Mouse (Mus musculus) liver (tissue): ENCODE data around the gene Ccer1.
"Not testable (repeated sequence)": the region's sequence is repeated elsewhere in the genome, so short reads cannot be mapped to it uniquely, and the experiment has no call there.

Experiments
- DNase-seq: peaks from one replicate; pipeline ENCODE4 v3.0.0-alpha.2; 2020; ENCODE audit warnings: mixed read lengths

Ccer1 gene

DNA sequence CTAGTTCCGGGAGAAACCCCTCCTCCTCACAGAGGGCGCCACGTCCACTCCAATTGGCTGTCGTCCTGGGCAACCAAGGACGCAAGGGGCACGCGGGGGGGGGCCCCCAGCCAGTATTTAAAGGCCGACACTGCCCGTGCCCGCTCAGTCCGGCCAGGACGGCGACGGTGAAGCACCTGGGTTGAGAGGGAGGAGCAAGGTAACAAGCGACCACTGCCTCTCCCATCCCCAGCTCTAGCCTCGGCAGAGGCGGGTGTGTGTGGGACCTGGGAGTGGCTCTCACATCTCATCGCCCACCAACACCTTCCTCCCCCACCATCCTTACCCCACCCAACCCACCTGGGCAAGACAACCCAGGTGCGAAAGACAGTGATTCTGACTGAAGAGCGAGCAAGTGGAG, at the start of gene Ccer1:
Ccer1 (plus strand) TSS at position 147 of the 400 bp plus-strand sequence.
- DNase-seq = no peak

DNA sequence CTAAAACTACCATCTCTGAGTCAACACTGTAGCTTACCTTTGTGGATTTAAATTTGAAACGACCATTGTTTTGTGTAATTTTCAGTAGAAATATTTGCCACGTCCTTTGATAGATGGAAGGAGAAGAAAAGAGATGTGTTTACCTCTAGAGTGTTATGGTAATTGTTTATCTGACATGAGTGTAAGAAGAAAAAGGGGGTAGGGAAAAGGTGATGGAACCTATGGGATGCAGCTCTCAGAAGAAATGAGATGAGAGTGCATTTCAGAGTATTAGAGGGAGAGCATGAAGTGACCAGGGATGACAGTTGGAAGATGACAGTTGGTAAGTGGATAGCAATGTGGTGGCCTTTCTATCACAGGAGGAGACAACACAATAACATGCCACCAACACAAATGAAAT, 49.1 kb upstream of the Ccer1 start, which contains the start of gene Epyc:
Epyc (plus strand) TSS at position 301 of the 400 bp plus-strand sequence.
- DNase-seq = no peak

DNA sequence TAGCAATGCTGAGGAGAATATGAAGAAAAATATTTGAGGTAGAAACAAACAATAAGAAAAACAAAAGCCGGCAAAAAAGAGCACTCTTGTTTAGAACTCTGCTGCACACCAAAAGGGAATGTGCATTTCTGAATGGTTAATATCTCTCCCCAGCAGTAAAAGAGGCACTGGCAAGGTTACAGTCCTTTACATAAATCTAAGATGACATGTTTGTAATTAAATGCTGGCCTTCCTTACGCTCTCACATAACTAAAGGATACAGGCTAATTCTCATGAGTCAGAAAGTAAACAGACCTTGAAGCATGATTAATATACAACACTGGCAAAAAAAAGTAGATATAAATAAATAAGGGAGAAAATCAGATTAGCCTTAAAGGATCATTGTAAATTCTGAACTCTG, 42.5 kb upstream of the Ccer1 start:
- no peak for DNase-seq

DNA sequence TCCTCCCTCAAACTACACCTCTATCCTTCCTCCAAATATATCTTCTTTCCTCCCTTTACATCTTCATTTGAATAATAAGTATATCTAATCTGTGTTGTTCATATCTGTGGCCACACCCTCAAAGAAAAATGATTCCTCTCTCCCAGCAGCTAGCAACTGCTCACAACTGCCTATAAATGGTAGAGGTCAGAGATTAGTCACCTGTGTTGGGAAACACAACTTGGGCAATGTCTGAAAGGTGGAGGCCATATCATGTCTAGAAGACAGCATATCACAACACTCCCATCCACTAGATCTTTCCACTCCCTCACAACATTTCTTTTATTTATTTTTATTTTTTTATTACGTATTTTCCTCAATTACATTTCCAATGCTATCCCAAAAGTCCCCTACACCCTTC, 33.4 kb upstream of the Ccer1 start:
- no peak for DNase-seq

DNA sequence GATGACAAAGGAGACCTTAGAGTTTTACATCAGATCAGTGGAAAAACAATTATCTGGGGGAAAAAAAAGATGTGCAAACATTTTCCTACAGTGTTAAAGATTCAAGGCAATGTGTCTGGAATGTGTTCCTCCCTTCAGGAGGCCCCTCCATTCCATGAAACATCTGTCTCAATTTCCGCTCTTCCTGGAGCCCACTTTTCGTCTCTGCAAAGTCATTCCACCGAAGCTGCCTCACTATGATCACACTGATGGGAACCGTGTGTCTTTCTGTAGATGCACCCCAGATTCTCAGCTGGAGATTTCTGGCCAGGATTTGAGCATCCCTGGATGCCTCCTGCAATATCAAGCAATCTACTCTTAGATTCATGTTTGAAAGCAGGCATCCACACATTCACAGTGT, 24.2 kb upstream of the Ccer1 start:
- no peak for DNase-seq

DNA sequence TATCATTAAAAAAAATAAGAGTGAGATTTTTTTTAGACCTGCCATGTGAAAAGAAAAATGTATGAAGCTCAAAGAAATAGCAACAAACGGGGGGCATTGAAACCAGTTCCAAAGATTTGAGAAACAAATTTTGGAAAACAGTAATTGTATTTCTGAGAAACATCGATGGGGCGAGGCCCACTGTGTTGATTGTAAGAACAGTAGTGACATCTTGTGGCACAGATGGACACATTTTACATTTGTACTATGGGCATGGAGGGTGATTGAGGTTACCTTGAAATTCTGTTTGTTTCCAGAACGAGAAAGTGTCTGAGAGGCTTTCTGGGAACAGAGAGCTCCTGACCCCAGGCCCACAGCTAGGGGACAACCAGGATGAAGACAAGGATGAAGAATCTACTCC, 22.7 kb upstream of the Ccer1 start:
- no peak for DNase-seq

DNA sequence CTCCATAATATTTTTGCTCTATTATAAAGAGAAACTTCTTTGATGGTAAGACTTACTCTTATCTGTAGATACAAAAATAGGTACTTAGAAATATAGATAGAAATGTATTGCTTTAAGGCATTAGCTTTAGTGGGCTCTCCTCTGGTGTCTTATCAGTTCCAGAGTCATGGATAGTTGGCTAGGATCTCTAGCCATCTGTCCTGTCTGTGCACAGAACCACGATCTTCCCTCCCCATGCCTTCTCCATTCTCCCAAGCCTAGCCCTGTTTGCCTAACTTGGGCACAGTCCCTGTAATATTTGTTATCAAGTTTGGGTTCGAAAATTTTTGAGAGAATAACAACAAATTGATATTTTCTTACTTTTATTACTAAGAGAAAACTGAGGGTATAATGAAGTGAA, 19.6 kb upstream of the Ccer1 start:
- DNase-seq = no peak

DNA sequence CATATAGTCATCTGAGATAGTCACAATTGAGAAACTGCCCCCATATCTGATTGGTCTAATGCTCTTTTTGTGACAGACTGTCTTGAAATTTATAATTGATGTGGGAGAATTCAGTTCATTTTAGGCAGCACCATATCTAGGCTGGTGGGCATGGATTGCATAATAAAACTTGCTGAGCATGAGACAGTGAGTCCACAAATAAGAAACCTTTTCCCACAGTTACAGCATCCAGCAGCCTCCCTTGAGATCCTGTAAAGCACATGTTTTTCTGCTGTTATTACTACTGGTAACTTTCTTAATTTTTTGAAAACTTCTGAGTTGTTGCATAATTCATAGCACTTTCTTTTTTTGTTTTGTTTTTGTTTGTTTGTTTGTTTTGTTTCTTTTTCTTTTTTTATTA, 9.9 kb upstream of the Ccer1 start:
- no peak for DNase-seq

DNA sequence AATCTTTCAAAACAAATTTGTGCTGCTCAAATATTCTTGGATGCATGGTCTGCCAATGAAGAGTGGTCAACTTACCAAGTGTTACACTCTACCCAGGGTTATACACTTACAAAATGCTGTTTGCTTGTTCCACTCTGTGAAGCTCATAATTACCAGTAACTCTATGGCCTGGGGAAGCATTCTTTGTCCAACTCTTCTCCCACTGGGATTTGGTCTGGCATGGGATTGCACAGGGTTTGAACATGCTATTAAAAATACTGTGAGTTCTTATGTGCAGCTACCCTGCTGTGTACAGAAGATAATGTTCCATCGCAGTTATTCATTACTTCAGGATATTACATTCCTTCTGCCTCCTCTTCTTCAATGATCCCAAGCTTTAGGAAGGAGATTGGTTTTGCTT, 5.7 kb upstream of the Ccer1 start:
- DNase-seq = no peak

DNA sequence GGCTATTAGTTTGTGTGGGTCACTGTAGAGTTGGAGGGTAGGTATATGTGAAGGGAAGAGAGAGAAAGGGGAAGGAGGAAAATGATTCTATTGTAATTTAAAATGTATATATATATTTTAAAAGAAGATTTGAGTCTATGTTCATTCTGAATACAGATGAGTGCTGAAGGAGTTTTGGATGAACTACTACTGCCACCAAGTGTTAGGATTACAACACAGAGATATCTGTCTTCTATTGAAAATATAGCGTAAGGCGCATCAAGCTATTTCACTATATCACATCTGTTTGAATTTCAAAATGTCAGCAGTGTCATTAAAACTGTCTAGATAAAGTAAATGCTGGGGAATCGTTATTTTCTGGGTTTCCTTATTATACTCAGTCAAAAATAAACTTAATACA, 3.4 kb upstream of the Ccer1 start:
- no peak for DNase-seq

DNA sequence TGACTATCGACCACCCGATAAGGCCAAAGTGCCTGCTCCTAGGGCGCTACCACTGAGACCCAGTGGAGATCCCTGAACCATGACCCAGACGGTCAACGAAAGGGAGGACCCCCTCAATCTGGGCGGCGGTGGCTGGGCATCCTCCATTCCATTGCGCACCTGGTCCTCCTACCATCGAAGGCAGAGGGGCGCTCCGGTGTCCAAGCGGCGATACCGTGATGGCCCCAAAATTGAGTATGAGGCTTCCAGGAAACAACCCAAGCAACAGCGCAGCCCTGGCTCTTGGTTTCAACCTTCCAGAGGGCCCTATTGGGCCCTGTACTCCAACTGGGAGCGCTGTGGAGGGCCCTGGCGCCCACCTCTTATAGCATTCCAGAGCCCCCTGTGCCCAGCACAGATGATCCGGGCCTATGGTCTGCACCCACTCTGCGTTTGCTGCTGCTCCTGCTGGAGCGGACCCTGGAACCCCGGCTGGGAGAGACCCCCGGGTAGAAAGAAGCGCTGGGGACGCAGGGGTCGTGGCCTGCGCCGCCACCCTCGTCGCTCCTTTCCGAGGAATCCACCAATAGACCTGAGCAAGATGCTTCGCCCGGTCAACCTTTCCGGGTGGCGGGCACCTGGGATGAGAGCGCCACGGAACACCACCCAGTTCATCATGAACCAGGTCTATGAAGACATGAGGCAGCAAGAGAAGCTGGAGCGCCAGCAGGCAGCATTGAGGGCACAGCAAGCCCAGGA, 708 bp downstream of the Ccer1 start:
- no peak for DNase-seq

DNA sequence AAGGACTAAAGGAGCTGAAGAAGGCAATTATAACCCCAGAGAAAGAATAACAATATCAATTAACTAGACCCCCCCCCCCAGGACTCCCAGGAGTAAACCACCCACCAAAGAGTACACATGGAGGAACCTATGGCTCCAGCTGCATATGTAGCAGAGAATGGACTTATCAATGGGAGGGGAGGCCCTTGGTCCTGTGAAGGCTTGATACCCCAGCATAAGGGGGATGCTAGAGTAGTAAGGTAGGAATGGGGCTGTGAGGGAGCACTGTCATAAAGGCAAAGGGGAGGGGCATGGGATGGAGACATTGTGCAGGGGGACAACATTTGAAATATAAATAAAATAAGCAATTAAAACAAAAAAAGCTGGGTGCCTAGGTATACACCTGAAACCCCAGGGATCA, 9.5 kb downstream of the Ccer1 start:
- no peak for DNase-seq

DNA sequence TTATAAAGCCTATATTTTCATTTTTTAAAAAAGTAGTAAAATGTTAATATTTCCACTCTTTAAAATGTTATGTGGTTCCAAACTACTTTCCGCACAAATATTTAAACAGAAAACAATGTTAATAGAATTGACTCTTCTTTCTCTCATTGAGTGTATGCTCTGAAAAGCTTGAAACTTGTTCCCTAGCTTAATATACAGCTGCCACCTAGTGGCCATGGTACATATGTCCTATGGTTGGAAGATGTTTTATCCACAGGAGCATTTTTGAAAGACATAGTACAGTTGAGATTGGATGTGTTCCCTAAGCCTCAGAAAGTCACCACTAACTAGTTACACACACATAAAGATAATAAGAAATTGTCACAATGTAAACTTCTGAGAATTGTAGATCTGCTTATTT, 11.7 kb downstream of the Ccer1 start:
- DNase-seq = peak; percentile 14

DNA sequence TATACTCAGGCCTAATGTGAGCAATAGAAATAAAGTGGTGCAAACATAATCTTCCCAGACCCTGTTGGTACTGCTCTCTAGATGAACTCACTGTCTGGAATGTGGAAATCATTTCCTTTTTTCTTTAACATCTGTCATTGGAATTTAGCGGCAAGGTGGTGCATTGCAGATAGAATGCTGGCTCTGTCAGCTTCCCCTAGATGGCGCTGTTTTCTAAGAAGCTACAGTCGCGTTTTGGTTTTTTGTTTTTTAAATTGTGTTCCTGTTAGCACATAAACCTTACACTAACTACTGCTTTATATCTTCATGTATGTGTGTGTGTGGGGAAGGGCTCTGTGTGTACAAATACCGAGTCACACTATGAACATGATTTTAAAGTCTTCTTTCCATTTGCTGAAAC, 19.8 kb downstream of the Ccer1 start:
- DNase-seq = no peak

DNA sequence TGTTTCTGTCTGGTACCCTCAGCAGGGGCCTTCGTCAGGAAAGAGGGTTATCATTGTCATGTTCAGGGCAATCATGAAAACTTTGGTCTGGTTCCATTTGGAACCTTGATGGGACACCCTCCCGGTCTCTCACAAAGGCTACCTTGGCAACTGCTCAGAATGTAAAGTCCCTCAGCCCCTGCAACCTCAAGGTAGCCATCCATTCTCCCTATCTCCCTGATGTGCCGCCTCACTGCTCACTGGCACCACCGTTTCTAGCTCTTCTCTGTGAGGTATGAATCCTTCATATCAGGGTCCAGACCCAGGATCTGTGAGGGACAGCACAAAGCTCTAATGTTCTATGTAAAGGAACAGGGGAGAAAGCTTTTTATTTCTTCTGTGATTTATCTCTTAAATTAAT, 21.7 kb downstream of the Ccer1 start:
- no peak for DNase-seq

DNA sequence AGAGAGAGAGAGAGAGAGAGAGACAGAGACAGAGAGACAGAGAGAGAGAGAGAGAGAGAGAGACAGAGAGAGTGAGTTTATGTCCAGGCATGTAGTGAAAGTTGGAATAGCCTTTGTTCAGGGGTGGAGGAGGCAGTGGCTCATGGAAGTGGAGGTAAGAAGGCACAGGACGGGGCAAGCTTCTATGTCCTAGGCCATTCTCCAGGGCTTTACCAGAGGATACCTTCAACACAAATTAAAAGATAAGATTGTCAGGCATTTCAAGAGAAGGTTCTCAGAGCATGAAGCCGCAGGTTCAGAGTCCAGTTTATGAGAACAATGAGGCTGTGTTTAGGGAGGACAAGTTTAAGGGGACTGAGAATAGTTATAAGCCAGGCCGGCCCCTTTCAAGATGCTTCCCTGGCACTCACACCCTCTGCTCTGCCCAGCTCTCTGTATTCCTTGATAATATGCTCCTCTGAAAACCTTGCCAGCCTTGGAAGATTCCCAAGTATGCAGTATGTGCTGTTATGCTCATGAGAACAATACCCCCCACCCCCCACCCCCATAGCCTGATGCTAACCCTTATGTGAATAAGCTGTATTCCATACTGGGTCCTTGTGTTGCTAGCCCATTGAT, 22.5 kb downstream of the Ccer1 start:
- no peak for DNase-seq

DNA sequence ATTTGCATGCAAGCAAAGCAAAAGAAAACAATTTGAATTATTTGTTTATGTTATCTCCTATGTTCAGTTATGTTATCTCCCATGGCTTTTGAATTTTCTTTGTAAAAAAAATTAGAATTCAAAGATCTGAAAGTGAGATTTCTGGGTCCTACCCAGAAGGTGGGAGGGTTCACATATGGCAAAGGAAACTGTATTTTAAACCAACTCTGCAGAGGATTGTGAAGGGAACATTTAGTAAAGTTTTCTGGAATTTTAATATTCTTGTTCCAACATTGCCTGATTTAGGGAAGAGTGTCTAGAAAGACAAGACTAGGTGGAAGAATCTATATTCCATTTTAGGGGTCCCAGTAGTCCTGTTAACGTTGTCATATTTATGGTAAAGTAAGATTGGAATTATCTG, 24.4 kb downstream of the Ccer1 start:
- DNase-seq = no peak

DNA sequence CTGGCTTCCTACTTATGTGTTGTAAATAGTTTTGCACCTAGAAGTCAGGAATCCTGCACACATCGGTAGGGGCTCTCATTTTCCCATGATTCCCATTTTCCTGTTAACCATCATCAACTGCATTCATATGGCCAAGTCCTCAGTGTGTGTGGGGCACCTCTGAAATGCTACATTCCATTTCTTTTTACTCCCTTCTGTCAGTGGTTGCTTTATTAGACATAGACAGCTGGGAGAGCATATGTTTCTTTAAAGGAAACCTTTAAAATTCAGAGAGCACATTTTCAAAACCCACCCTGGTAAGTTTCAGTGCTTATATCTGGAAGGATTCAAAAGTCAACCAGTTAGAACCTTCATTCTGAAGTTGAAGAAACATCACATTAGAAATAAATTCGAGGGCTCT, 25.2 kb downstream of the Ccer1 start:
- DNase-seq = no peak

DNA sequence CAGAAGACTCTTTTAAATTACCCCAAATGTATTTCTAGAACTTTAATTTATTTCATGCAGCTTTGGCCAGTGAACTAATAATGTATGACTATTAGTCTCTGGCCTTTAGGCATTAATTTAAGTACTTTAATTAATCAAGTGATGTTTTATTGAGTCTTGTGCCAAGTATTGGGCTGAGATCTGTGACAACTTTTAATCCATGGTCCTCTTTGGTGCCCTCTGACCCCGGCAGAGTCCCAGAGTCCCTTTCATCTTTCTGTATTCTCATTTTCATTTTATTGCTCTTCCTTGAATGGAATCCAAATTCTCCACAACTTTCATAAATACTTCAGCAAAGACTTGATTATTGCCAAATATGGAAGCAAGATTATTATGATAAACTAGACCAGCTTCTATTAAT, 27.8 kb downstream of the Ccer1 start:
- DNase-seq = no peak

DNA sequence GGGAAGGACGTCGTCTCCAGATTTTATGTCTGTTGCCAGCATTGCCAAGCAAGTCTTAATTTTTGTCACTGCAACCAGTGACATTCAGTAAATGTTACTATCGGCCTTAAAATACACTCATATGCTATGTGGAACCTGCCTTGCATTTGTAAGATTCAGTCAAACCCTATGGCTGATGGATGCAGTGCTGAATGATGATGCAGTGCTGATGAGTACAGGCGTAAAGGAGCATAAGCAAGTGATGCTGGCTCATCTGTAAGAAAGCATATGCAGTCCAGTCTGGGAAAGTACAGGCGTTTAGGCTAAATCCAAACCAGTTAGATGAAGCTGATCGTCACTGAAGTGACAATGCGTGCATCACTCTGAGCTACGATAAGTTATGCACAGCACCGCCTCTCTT, 29.9 kb downstream of the Ccer1 start:
- DNase-seq = no peak

DNA sequence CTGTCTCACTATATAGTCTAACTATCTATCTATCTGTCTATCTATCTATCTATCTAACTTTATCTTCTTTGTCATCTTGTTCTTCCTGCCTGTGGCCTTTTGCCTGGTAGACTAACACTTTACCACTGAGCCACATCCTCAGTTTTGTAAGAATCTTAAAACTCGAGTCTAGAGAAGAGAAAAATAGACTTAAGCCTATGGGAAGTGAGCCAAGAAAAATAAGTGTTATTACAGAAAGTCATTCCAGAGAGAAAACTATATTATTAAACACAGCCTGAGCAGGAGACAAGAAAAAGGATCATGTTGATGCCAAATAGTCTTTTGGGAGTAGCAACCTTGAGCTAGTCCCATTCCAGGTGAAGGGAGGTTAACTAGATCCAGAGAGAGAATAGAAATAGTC, 33.1 kb downstream of the Ccer1 start:
- DNase-seq = no peak

DNA sequence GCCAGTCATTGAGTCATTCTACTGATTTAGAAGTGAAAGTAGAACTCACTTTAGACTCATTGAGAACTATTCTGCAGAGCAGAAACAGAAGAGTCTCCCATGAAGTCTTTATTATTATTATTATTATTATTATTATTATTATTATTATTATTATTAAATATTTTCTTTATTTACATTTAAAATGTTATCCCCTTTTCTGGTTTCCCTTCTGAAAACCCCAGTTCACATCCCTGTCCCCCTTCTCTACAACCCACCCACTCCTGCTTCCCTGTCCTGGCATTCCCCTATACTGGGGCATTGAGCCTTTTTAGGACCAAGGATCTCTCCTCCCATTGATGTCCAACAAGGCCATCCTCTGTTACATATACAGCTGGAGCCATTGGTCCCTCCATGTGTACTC, 33.8 kb downstream of the Ccer1 start, which contains the start of gene C030005K15Rik:
C030005K15Rik (minus strand) TSS at position 101 of the 400 bp plus-strand sequence.
- DNase-seq = not testable (repeated sequence)
